25 mouse cellular contexts compared by ENCODE assay signal in the genomic region with DNA sequence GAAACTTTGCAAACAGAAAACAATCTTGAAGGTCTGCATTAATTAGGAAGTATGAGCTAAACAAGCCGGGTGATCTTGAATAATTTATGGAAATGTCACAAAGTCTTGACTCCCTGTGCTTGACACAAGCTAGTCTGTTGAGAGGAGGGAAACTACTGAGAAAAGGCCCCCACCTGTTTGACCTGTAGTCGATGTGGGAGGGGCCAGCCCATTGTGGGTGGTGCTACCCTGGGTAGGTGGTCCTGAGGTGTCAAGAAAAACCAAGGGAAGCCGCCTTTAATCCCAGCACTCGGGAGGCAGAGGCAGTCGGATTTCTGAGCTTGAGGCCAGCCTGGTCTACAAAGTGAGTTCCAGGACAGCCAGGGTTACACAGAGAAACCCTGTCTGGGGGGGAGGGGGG. TPM values are rescaled to one million over a fixed set of nuclear protein-coding genes. Genes with fewer than 3 reads are reported as not detected.
A peak's percentile ranks its signal among the peaks of the same experiment; 100 is the strongest.
DNase-seq lines count a peak whose midpoint lies in the region; ATAC-seq and TF ChIP-seq lines count a peak whose summit lies in the region.
"Had no signal": no experiment of that assay in that cellular context is flagged by ENCODE, and none has a peak within 500 bp of the region (broad histone marks: within the 10 kb centered on the region; RNA-seq: fewer than 3 reads in every experiment).

No protein-coding gene starts in this region.

- 0 out of 2 replicates have a peak overlapping the region, but pooled peaks have one; percentile 49 for H3K27ac ChIP-seq in hindbrain, embryonic 14.5 days
- H3K27ac ChIP-seq in hindbrain, postnatal 0 days, result no peak overlapping the region
- no peak overlapping the region for H3K27ac ChIP-seq in embryonic facial prominence, embryonic 10.5 days (replicated peaks)
- H3K27ac ChIP-seq: embryonic facial prominence, embryonic 12.5 days; embryonic facial prominence, embryonic 15.5 days; gastrocnemius, adult 2 months; heart, embryonic 13.5 days; hindbrain, embryonic 10.5 days had no signal

- peaks cover 16% of the 10 kb centered on the region for H3K4me1 ChIP-seq in hindbrain, embryonic 14.5 days (replicated peaks; ENCODE audit: control insufficient read depth, insufficient read depth, low read length)
- no peaks in the 10 kb centered on the region for H3K4me1 ChIP-seq in hindbrain, postnatal 0 days (ENCODE audit: insufficient read depth, low read length)
- H3K4me1 ChIP-seq in embryonic facial prominence, embryonic 10.5 days, result peaks cover 26% of the 10 kb centered on the region
- H3K4me1 ChIP-seq: embryonic facial prominence, embryonic 12.5 days; embryonic facial prominence, embryonic 15.5 days had no signal

- no peak overlapping the region for H3K9ac ChIP-seq in hindbrain, embryonic 14.5 days
- H3K9ac ChIP-seq in hindbrain, postnatal 0 days (replicated peaks; ENCODE audit: low read length), result no peak overlapping the region
- H3K9ac ChIP-seq: embryonic facial prominence, embryonic 12.5 days; embryonic facial prominence, embryonic 15.5 days; forebrain, postnatal 0 days; heart, embryonic 13.5 days had no signal

- no peak overlapping the region for H3K4me3 ChIP-seq in hindbrain, embryonic 14.5 days (replicated peaks; ENCODE audit: low read length)
- H3K4me3 ChIP-seq in hindbrain, postnatal 0 days (ENCODE audit: low read length), result no peak overlapping the region
- no peak overlapping the region for H3K4me3 ChIP-seq in embryonic facial prominence, embryonic 10.5 days
- H3K4me3 ChIP-seq: embryonic facial prominence, embryonic 12.5 days; embryonic facial prominence, embryonic 15.5 days; gastrocnemius, adult 2 months; heart, embryonic 13.5 days; hindbrain, embryonic 10.5 days; hindbrain, embryonic 13.5 days had no signal

- no peak overlapping the region for H3K4me2 ChIP-seq in hindbrain, embryonic 14.5 days (replicated peaks)
- H3K4me2 ChIP-seq in hindbrain, postnatal 0 days (ENCODE audit: low read depth, low read length), result no peak overlapping the region
- H3K4me2 ChIP-seq: embryonic facial prominence, embryonic 12.5 days; embryonic facial prominence, embryonic 15.5 days; hindbrain, embryonic 13.5 days had no signal

- 0 out of 2 replicates have a peak, but pooled peaks cover 4% of the 10 kb centered on the region for H3K27me3 ChIP-seq in hindbrain, embryonic 14.5 days (ENCODE audit: control insufficient read depth, insufficient read depth, low read length)
- H3K27me3 ChIP-seq in hindbrain, postnatal 0 days (ENCODE audit: insufficient read depth, low read length), result no peaks in the 10 kb centered on the region
- H3K27me3 ChIP-seq in embryonic facial prominence, embryonic 10.5 days (replicated peaks; ENCODE audit: low read depth, poor library complexity, severe bottlenecking), result peaks cover 39% of the 10 kb centered on the region

- ATAC-seq in hindbrain, embryonic 14.5 days (ENCODE audit: low FRiP score), result no peak
- ATAC-seq in hindbrain, postnatal 0 days, result no peak
- ATAC-seq: CD4-positive, CD25-positive, alpha-beta regulatory T cell, adult 4 months; forebrain, embryonic 14.5 days; intestine, postnatal 0 days; Patski had no signal

- H3K36me3 ChIP-seq in hindbrain, embryonic 14.5 days (replicated peaks; ENCODE audit: control insufficient read depth, insufficient read depth), result no peaks in the 10 kb centered on the region
- H3K36me3 ChIP-seq in hindbrain, postnatal 0 days (ENCODE audit: insufficient read depth, low read length), result no peaks in the 10 kb centered on the region
- no peaks in the 10 kb centered on the region for H3K36me3 ChIP-seq in embryonic facial prominence, embryonic 10.5 days (replicated peaks)
- H3K36me3 ChIP-seq: embryonic facial prominence, embryonic 12.5 days; embryonic facial prominence, embryonic 15.5 days; heart, embryonic 13.5 days; hindbrain, embryonic 10.5 days; hindbrain, embryonic 13.5 days had no signal

- 54% methylated on average over 5 of the region's 5 CpGs for WGBS in hindbrain, embryonic 14.5 days
- WGBS in hindbrain, postnatal 0 days, result 58% methylated on average over 5 of the region's 5 CpGs
- 60% methylated on average over 5 of the region's 5 CpGs for WGBS in embryonic facial prominence, embryonic 10.5 days

- DNase-seq in hindbrain, embryonic 14.5 days (ENCODE audit: low spot score), result no peak
- DNase-seq in hindbrain, postnatal 0 days (ENCODE audit: low spot score), result no peak
- peak; percentile 66 for DNase-seq in ES-CJ7 (ENCODE audit: low read depth, low spot score)
- DNase-seq in R1 (ENCODE audit: low read depth, low spot score), result peak; percentile 76
- no peak for DNase-seq in spleen, adult 18-20 months
- DNase-seq in embryonic facial prominence, embryonic 10.5 days (ENCODE audit: low spot score), result no peak
- DNase-seq: adrenal gland, postnatal 10 days; adrenal gland, postnatal 36 days; cerebellum, adult 18-20 months; cerebellum, adult 9-10 months; cerebellum, postnatal 14 days; forebrain, postnatal 0 days; gastrocnemius, adult 2 months; gastrocnemius, postnatal 14 days; heart, adult 11 months; heart, postnatal 36 days had no signal

- no peaks in the 10 kb centered on the region for H3K9me3 ChIP-seq in hindbrain, embryonic 14.5 days (ENCODE audit: control insufficient read depth, low read length)
- H3K9me3 ChIP-seq in hindbrain, postnatal 0 days (ENCODE audit: low read length), result no peaks in the 10 kb centered on the region
- H3K9me3 ChIP-seq in embryonic facial prominence, embryonic 10.5 days, result no peaks in the 10 kb centered on the region
- H3K9me3 ChIP-seq: embryonic facial prominence, embryonic 12.5 days; embryonic facial prominence, embryonic 15.5 days; heart, embryonic 13.5 days; hindbrain, embryonic 10.5 days; hindbrain, embryonic 13.5 days had no signal

- no peak for TF ChIP-seq CTCF in hindbrain, postnatal 0 days (IDR thresholded peaks at IDR 0.05; ENCODE audit: low read depth)

RNA-seq across cellular contexts. Expression of a gene that starts 18.6 kb away (rescaled TPM):
- polyA plus RNA-seq in hindbrain, embryonic 14.5 days (2014; fragmentation: Nextera tagmentation; extraction: Ambion mirVana), result 17.4 and 20.5 TPM in 2 replicates
- 27.0 and 29.0 TPM in 2 replicates for total RNA-seq in hindbrain, postnatal 0 days (2014; rRNA removed)
- polyA plus RNA-seq in hindbrain, postnatal 0 days (2015; fragmentation: Nextera tagmentation; extraction: Ambion mirVana), result 9.4 and 10.1 TPM in 2 replicates
- polyA plus RNA-seq in embryonic facial prominence, embryonic 10.5 days (2016; fragmentation: Nextera tagmentation; extraction: Ambion mirVana), result 1.9 and 2.6 TPM in 2 replicates
- total RNA-seq: gastrocnemius, adult 2 months had no signal
- polyA plus RNA-seq: CD4-positive, CD25-positive, alpha-beta regulatory T cell, adult 4 months had no signal

RNA-seq across cellular contexts. Expression of a gene that starts 36.5 kb away (rescaled TPM):
- polyA plus RNA-seq in hindbrain, embryonic 14.5 days (2014; fragmentation: Nextera tagmentation; extraction: Ambion mirVana), result 12.3 and 13.2 TPM in 2 replicates
- total RNA-seq in hindbrain, postnatal 0 days (2014; rRNA removed), result 60.8 and 69.0 TPM in 2 replicates
- polyA plus RNA-seq in hindbrain, postnatal 0 days (2015; fragmentation: Nextera tagmentation; extraction: Ambion mirVana), result 8.6 and 8.7 TPM in 2 replicates
- 14.4 and 15.7 TPM in 2 replicates for polyA plus RNA-seq in embryonic facial prominence, embryonic 10.5 days (2016; fragmentation: Nextera tagmentation; extraction: Ambion mirVana)

Comparison
In these comparisons a context has a peak if more than half of its experiments do, and no peak if none do; other contexts are left out.
1. DNase-seq: peak in ES-CJ7 (single experiment) and R1 (single experiment); none in hindbrain, embryonic 14.5 days (single experiment), hindbrain, postnatal 0 days (single experiment), spleen, adult 18-20 months (0 of 2) and embryonic facial prominence, embryonic 10.5 days (single experiment).